Mouse (Mus musculus): ENCODE measurements around the gene Ang. TPM values are rescaled to one million over a fixed set of nuclear protein-coding genes. Genes with fewer than 3 reads are reported as not detected.
A peak's percentile ranks its signal among the peaks of the same experiment; 100 is the strongest.
"Not testable (repeated sequence)": the region's sequence is repeated elsewhere in the genome, so short reads cannot be mapped to it uniquely, and the experiment has no call there.

The Ang gene
- polyA plus RNA-seq, 1 experiment from 2014 or later = 51.6 TPM

DNA sequence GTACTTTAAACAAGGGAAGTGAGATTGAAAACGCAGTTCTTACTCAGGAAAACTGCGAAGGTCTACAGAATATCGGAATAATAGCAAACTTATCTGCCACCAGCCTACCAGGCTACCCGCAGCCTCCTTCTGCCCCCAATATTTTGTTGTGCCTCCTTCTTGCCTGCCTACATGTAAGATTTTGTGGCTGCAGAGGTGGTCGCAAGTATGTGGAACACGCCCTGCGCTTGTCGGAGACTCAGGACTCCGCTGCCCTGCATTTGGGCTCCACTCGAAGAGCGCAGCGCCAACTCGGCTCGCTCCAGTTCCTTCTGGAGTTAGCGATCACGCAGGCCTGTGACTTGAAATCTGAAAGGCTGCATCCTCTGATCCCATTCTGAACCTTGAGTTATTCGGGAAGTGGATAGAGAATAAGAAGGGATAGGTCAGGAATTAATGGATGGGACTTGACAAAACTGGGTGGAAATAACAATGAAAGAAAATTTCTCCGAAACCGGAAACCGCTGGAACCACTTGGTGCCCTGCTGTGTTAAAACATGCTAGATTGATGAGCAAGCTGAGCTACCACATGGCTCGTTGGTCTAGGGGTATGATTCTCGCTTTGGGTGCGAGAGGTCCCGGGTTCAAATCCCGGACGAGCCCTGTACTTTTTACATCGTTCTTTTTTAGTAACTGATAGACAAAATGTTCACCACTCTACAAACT is 721 bp upstream of the Ang start:
- ATAC-seq = peak; percentile 48
- WGBS = under 1% methylated on average over 27 of the region's 27 CpGs
- Histone ChIP-seq H3K27ac (peak overlapping the region; percentile 87), H3K27me3 (replicated peaks) (no peaks in the 10 kb centered on the region), H3K36me3 (no peaks in the 10 kb centered on the region), H3K4me3 (replicated peaks) (peak overlapping the region; percentile 63), H3K4me1 (replicated peaks) (0 out of 2 replicates have a peak, but pooled peaks cover 2% of the 10 kb centered on the region), H3K9me3 (no peaks in the 10 kb centered on the region), H3K9ac (peak overlapping the region; percentile 56), H3K4me2 (replicated peaks) (peak overlapping the region; percentile 77)

DNA sequence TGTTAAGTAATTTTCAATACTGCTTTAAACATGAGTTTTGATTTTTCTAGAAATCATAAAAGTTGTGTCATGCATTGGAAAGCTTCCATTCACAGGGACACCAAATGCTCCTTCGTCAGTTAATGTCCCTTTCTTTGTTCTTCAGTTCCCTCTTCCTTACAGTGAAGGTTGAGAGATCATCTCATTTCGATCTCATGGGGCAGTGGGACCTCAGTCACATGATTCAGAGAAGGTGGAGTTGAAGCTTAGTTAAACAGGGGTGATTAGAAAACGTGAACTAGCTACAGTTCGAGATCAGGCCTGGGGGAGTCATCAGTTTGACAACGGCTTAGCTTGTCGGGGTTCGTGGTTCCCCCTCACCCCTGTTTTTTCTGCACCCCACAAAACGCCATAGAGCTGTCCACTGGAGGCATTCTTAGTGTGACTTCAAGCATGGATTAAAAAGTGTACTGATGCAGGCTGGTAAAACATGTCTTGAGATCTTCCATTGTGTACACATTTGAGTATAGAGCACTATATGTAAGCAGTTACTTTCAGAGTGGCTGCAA is 1.2 kb downstream of the Ang start:
- Histone ChIP-seq H3K9me3 (no peaks in the 10 kb centered on the region), H3K9ac (no peak overlapping the region), H3K36me3 (no peaks in the 10 kb centered on the region), H3K4me3 (replicated peaks) (peak overlapping the region; percentile 63), H3K27ac (peak overlapping the region; percentile 28), H3K27me3 (replicated peaks) (no peaks in the 10 kb centered on the region), H3K4me1 (replicated peaks) (0 out of 2 replicates have a peak, but pooled peaks cover 2% of the 10 kb centered on the region), H3K4me2 (replicated peaks) (peak overlapping the region; percentile 77)
- no peak for ATAC-seq
- 40% methylated on average over 8 of the region's 8 CpGs for WGBS

DNA sequence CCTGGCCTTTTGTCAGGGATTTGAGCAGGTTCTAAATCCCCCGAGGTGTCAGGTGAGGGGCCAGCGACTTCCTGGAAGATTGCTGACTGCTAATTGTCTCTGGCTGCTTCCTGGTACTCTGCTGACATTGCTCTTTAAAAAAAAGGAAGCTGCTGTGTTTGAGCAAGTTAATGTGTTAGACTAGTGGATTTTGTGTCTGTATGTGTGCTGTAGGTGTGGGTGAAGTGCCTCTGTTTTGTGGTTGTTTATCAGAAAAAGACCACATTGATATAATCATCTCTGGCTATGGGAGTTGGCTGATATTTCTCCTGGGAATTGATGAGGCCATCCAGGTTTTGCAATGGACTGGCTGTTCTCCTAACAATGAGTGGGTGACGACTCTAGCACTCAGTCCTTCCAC is 2.5 kb downstream of the Ang start:
- 0 out of 2 replicates have a peak, but pooled peaks cover 2% of the 10 kb centered on the region for H3K4me1 ChIP-seq (replicated peaks)
- H3K9me3 ChIP-seq = no peaks in the 10 kb centered on the region
- H3K4me3 ChIP-seq (replicated peaks) = no peak overlapping the region
- WGBS = 25% methylated on average over 3 of the region's 3 CpGs
- no peak for ATAC-seq
- H3K36me3 ChIP-seq = no peaks in the 10 kb centered on the region
- H3K9ac ChIP-seq = no peak overlapping the region
- H3K27me3 ChIP-seq (replicated peaks) = no peaks in the 10 kb centered on the region
- H3K4me2 ChIP-seq (replicated peaks) = no peak overlapping the region
- H3K27ac ChIP-seq = no peak overlapping the region

DNA sequence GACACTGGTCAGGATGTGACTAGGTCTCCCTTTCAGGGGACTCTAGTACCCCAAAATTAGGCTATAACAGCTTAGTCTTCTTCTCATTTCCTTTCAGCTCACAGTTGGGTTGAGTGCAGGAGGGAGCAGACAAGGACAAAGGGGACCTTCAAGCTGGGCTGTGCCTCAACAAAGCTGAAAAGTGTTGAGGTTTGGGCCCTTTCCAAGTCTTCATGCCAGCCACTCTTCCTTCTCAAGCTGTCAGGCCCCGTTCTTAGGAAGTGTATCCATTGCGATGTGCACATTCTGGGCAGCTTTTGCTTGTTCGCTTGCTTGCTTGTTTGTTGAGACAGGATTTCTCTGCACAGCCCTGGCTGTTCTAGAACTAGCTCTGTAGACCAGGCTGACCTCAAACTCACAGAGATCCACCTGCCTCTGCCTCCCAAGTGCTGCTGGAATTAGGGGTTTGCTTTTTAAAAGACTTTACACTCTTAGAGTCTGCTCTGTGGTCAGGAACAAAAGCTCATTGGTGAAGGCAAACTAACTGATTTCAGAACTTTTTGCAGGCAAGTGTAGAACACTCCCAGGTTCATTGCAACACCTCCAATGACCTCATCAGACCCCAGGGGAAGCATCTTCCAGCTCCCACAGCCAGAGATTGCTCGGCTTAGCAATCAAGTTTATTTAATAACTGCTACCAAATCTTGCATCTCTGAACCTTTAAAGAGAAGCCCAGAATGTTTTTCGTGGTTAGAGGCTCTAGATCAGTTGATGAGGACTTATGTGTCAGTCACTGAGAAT is 3.3 kb downstream of the Ang start:
- Histone ChIP-seq H3K9me3 (no peaks in the 10 kb centered on the region), H3K4me1 (replicated peaks) (0 out of 2 replicates have a peak, but pooled peaks cover 2% of the 10 kb centered on the region), H3K4me3 (replicated peaks) (no peak overlapping the region), H3K27me3 (replicated peaks) (no peaks in the 10 kb centered on the region), H3K27ac (no peak overlapping the region), H3K4me2 (replicated peaks) (no peak overlapping the region), H3K36me3 (no peaks in the 10 kb centered on the region), H3K9ac (no peak overlapping the region)
- no peak for ATAC-seq
- WGBS = 83% methylated on average over 5 of the region's 5 CpGs

DNA sequence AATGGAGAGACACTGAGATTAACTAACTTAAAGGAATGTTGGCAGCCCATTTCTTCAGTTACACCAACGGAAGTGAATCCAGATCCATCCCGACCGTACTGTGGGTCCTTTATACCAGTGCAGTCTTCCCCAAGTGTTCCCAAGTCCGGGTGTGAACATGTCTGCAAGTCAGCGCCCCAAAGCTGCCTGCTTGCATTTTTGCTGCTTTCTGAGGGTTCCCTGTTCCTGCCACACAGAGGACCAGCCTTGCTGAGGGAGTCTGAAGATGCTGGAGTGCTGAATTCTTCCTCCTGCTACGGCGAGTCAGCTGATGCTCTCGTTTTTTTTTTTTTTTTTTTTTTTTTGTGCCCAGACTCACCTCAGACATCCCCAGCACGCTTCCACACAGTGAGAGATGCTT is 4.0 kb downstream of the Ang start:
- Histone ChIP-seq H3K4me2 (replicated peaks) (no peak overlapping the region), H3K4me1 (replicated peaks) (0 out of 2 replicates have a peak, but pooled peaks cover 2% of the 10 kb centered on the region), H3K4me3 (replicated peaks) (no peak overlapping the region), H3K36me3 (no peaks in the 10 kb centered on the region), H3K9ac (no peak overlapping the region), H3K9me3 (no peaks in the 10 kb centered on the region), H3K27ac (no peak overlapping the region), H3K27me3 (replicated peaks) (no peaks in the 10 kb centered on the region)
- ATAC-seq = no peak
- WGBS = 72% methylated on average over 8 of the region's 9 CpGs

DNA sequence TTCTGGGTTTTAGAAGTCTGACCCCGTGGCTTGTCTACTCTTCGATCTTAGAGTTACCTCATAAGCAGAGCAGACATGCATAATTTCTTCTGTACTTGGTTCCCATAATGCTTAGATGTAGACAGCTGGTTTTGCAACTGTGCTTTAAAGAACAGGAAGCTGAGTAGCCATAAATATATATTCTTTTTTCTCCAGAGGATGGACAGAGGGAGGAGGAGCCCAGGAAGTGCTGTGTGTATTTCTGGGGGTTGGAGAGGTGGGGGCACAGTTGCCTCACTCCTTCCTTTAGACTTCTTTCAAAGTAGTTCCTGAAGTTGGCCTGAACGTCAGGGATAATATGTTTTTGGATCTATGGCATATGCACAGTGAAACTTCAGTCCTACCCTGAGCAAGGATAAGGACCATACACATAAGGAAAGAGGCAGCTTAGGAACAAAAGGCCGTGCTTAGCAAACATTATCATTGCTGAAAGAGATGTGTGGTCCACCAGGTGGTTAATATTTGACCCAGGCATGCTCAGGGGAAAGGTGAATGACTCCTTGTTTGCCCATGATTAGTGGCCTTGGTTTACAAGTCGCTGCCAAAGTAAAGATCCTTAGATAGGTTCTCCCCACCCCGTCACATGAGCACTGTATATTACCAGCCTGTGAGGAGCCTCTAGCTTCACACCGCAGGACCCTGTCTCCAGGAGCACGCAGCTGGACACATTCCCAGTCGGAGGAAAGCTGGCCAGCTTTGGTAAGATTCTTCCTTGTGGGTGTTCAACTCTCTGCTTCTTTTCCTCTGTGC is 5.0 kb downstream of the Ang start:
- Histone ChIP-seq H3K4me1 (replicated peaks) (0 out of 2 replicates have a peak, but pooled peaks cover 2% of the 10 kb centered on the region), H3K4me2 (replicated peaks) (peak overlapping the region; percentile 34), H3K36me3 (no peaks in the 10 kb centered on the region), H3K9ac (no peak overlapping the region), H3K27ac (peak overlapping the region; percentile 70), H3K4me3 (replicated peaks) (peak overlapping the region; percentile 23), H3K9me3 (no peaks in the 10 kb centered on the region), H3K27me3 (replicated peaks) (no peaks in the 10 kb centered on the region)
- peak; percentile 91 for ATAC-seq
- WGBS = 24% methylated on average over 9 of the region's 9 CpGs

DNA sequence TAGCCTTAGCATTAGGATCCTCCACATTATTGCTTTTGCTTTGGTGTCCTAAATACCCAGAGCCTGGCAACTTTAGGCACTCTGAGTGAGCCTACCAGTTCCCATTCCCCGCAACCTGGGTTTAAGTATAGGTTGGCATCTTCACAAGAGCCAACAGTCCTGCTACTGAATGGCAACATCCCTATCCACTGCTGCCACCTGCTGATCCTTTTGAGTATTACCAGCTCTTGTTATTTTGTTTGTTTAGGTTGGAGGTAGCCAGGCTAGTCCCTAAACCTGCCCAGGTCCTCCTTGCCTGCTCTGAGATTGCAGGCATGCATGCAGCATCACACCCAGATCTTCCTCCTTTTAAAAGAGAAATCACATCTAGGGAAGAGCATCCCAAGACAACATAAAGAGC is 7.3 kb downstream of the Ang start:
- H3K27ac ChIP-seq; H3K9me3 ChIP-seq; H3K27me3 ChIP-seq (replicated peaks); H3K9ac ChIP-seq; H3K36me3 ChIP-seq; H3K4me1 ChIP-seq (replicated peaks): not testable (repeated sequence)
- ATAC-seq = peak; percentile 8; the same call in 1 of the 2 replicates
- H3K4me2 ChIP-seq (replicated peaks) = peak overlapping the region; percentile 30
- WGBS = 28% methylated on average over 1 of the region's 1 CpGs
- 0 out of 2 replicates have a peak overlapping the region, but pooled peaks have one; percentile 2 for H3K4me3 ChIP-seq (replicated peaks)

DNA sequence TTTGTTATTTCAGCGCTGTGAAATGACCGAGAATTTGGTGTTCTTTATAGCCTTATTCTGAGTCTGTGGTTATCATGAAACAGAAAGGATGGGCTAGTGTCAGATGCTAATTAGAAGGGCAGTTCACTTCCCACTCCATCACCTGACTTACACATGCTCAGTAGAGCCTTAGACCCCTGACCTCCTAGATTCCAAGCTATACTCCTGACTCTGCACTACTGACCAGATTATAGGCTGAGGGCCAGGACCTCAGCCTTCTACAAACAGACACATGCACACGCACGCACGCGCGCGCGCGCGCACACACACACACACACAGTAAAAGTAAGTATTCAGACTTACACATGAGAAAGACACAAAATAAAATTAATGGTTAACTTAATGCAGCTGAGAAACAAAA is 8.0 kb downstream of the Ang start:
- no peak overlapping the region for H3K4me2 ChIP-seq (replicated peaks)
- no peak overlapping the region for H3K9ac ChIP-seq
- WGBS = 94% methylated on average over 11 of the region's 11 CpGs
- 0 out of 2 replicates have a peak, but pooled peaks cover 2% of the 10 kb centered on the region for H3K4me1 ChIP-seq (replicated peaks)
- no peak overlapping the region for H3K27ac ChIP-seq
- H3K27me3 ChIP-seq (replicated peaks) = no peaks in the 10 kb centered on the region
- ATAC-seq = no peak
- no peaks in the 10 kb centered on the region for H3K36me3 ChIP-seq
- H3K9me3 ChIP-seq = no peaks in the 10 kb centered on the region
- H3K4me3 ChIP-seq (replicated peaks) = no peak overlapping the region

DNA sequence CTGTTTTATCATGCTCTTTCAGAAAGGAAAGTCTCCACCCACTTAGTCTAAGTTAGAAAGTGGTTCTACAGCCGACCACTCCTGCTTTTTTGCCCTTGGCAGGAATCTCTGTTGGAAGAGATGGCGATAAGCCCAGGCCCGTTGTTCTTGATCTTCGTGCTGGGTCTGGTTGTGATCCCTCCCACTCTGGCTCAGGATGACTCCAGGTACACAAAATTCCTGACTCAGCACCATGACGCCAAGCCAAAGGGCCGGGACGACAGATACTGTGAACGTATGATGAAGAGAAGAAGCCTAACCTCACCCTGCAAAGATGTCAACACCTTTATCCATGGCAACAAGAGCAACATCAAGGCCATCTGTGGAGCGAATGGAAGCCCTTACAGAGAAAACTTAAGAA is 10.3 kb downstream of the Ang start:
- Histone ChIP-seq H3K9ac (no peak overlapping the region), H3K36me3 (no peaks in the 10 kb centered on the region; the same call in none of the 2 replicates), H3K4me1 (replicated peaks) (no peaks in the 10 kb centered on the region), H3K4me2 (replicated peaks) (no peak overlapping the region), H3K27me3 (replicated peaks) (no peaks in the 10 kb centered on the region), H3K4me3 (replicated peaks) (no peak overlapping the region), H3K27ac (no peak overlapping the region), H3K9me3 (no peaks in the 10 kb centered on the region)
- no peak for ATAC-seq
- WGBS = 72% methylated on average over 9 of the region's 9 CpGs

DNA sequence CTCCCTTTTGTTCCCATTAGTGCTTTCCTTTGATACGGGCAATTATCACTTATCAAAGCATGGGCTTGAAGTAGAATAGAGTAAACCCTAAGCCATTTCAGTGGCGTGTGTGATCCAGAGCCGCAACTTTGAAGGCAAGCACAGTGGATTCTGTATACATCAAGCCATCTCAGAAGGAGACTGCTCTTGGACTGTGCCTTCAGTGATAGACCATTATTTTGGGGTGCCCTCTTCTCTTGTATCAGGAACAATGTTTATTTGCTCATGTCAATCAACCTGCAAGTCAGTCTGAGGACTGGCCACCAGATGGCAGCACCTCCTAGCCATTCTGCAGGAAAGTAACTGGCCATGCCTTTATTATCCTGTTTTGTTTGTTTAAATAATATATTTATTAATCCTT is 12.3 kb downstream of the Ang start:
- H3K9ac ChIP-seq = no peak overlapping the region
- no peaks in the 10 kb centered on the region; the same call in none of the 2 replicates for H3K36me3 ChIP-seq
- no peaks in the 10 kb centered on the region for H3K27me3 ChIP-seq (replicated peaks)
- peak; percentile 27 for ATAC-seq
- WGBS = 63% methylated on average over 3 of the region's 3 CpGs
- H3K4me1 ChIP-seq (replicated peaks) = no peaks in the 10 kb centered on the region
- H3K4me3 ChIP-seq (replicated peaks) = no peak overlapping the region
- H3K9me3 ChIP-seq = no peaks in the 10 kb centered on the region
- no peak overlapping the region for H3K4me2 ChIP-seq (replicated peaks)
- no peak overlapping the region for H3K27ac ChIP-seq

DNA sequence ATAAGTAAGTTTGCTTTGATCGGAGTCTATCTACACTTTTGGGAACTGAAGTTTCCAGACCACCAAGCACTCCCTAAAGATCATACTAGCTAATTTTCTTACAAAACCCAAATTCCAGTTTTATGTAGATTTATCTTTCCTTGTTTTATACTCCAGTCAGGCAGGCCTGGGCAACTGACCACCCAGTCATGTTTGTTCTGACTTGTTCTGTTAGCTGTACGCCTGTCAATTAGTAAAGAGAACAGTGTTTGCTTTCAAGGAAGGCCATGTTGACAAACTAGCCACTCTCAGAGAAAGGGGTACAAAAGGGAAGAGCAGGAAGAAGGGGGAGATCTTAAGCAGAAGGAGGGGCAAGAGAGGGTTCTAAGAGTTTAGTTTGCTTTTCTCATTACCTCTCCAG is 13.4 kb downstream of the Ang start:
- Histone ChIP-seq H3K9ac (no peak overlapping the region), H3K27me3 (replicated peaks) (no peaks in the 10 kb centered on the region), H3K4me2 (replicated peaks) (no peak overlapping the region), H3K27ac (no peak overlapping the region), H3K4me3 (replicated peaks) (no peak overlapping the region), H3K4me1 (replicated peaks) (no peaks in the 10 kb centered on the region), H3K9me3 (no peaks in the 10 kb centered on the region), H3K36me3 (no peaks in the 10 kb centered on the region; the same call in none of the 2 replicates)
- no peak for ATAC-seq
- whole genome bisulfite sequencing = 84% methylated on average over 2 of the region's 2 CpGs

Measured in intestine, embryonic 15.5 days (tissue).